Mouse (Mus musculus) spleen, adult 2 months (tissue): ENCODE data around the gene Rad51b.

Experiments used
- CTCF ChIP-seq: fragments of 200-500 bp; IDR thresholded peaks from 2 replicates; pipeline ENCODE4 v1.5.1; 2011; ENCODE audit warnings: mild to moderate bottlenecking, inconsistent platforms; ENCODE audit not compliant: insufficient read depth, insufficient read length, insufficient replicate concordance; ENCODE audit errors: extremely low read depth
- POLR2A ChIP-seq: fragments of 200-500 bp; IDR thresholded peaks from 2 replicates; pipeline ENCODE4 v1.6.1; 2011; ENCODE audit warnings: low read depth, low read length, inconsistent platforms

- TF ChIP-seq CTCF (no peak), POLR2A (no peak)
Observed at GRCm38 (mm10) chr12:79842319-79842718, 545.2 kb downstream of the Rad51b start.
